Mouse (Mus musculus): ENCODE results near the gene Hesx1.

GRCm38 (mm10) chr14:27004906-27005305, 10.7 kb downstream of the Hesx1 start:
- TF ChIP-seq CTCF (IDR thresholded peaks at IDR 0.05; ENCODE audit: extremely low read depth, insufficient read depth, low read length): no peak
- no peak for TF ChIP-seq POLR2A (IDR thresholded peaks at IDR 0.05; ENCODE audit: extremely low read depth, insufficient read depth, low read length)
